7 mouse cellular contexts compared by ENCODE assay signal in genomic region chr8:121577751-121578675, GRCm38 (mm10). TPM values are rescaled to one million over a fixed set of nuclear protein-coding genes. Genes with fewer than 3 reads are reported as not detected.
DNase-seq lines count a peak whose midpoint lies in the region; ATAC-seq and TF ChIP-seq lines count a peak whose summit lies in the region.

No protein-coding gene starts in this region.

- TF ChIP-seq CTCF in lung, embryonic 14.5 days (IDR thresholded peaks at IDR 0.05; ENCODE audit: low read depth), result no peak

- H3K4me3 ChIP-seq in lung, embryonic 14.5 days (ENCODE audit: low read depth, low read length), result peak overlapping the region; percentile 90
- H3K4me3 ChIP-seq in brown adipose tissue, adult 24 weeks (ENCODE audit: insufficient read depth, low read depth, low read length), result peak overlapping the region; percentile 86
- H3K4me3 ChIP-seq in forebrain, embryonic 15.5 days, result peak overlapping the region; percentile 95
- peak overlapping the region; percentile 87 for H3K4me3 ChIP-seq in liver, embryonic 16.5 days (ENCODE audit: low read depth, low read length)

- no peaks in the 10 kb centered on the region for H3K36me3 ChIP-seq in lung, embryonic 14.5 days (ENCODE audit: insufficient read depth)
- H3K36me3 ChIP-seq in forebrain, embryonic 15.5 days, result no peaks in the 10 kb centered on the region
- H3K36me3 ChIP-seq in liver, embryonic 16.5 days (ENCODE audit: control insufficient read depth, insufficient read depth), result no peaks in the 10 kb centered on the region

- no peak overlapping the region for H3K27ac ChIP-seq in lung, embryonic 14.5 days (ENCODE audit: low read depth)
- H3K27ac ChIP-seq in brown adipose tissue, adult 24 weeks (replicated peaks; ENCODE audit: low read depth, low read length), result no peak overlapping the region
- peak overlapping the region; percentile 60 for H3K27ac ChIP-seq in forebrain, embryonic 15.5 days (replicated peaks)
- peak overlapping the region; percentile 61 for H3K27ac ChIP-seq in liver, embryonic 16.5 days (ENCODE audit: low read length)

- peak overlapping the region; percentile 80 for H3K9ac ChIP-seq in lung, embryonic 14.5 days
- H3K9ac ChIP-seq in forebrain, embryonic 15.5 days (replicated peaks), result peak overlapping the region; percentile 85
- H3K9ac ChIP-seq in liver, embryonic 16.5 days (ENCODE audit: low read depth, low read length), result peak overlapping the region; percentile 83

- no peaks in the 10 kb centered on the region for H3K27me3 ChIP-seq in lung, embryonic 14.5 days (ENCODE audit: insufficient read depth, low read length)
- no peaks in the 10 kb centered on the region for H3K27me3 ChIP-seq in forebrain, embryonic 15.5 days
- H3K27me3 ChIP-seq in liver, embryonic 16.5 days (ENCODE audit: control insufficient read depth, insufficient read depth, low read depth, low read length), result no peaks in the 10 kb centered on the region

- peaks cover 11% of the 10 kb centered on the region for H3K4me1 ChIP-seq in lung, embryonic 14.5 days (ENCODE audit: insufficient read depth)
- peaks cover 19% of the 10 kb centered on the region for H3K4me1 ChIP-seq in brown adipose tissue, adult 24 weeks (ENCODE audit: control insufficient read depth, insufficient read depth, insufficient read length, low read length)
- peaks cover 31% of the 10 kb centered on the region for H3K4me1 ChIP-seq in forebrain, embryonic 15.5 days
- H3K4me1 ChIP-seq in liver, embryonic 16.5 days (ENCODE audit: control insufficient read depth, low read depth, low read length), result peaks cover 48% of the 10 kb centered on the region

- H3K9me3 ChIP-seq in lung, embryonic 14.5 days (ENCODE audit: low read depth, low read length), result no peaks in the 10 kb centered on the region
- H3K9me3 ChIP-seq in forebrain, embryonic 15.5 days, result no peaks in the 10 kb centered on the region
- no peaks in the 10 kb centered on the region for H3K9me3 ChIP-seq in liver, embryonic 16.5 days (replicated peaks; ENCODE audit: control insufficient read depth, low read length)

- 1% methylated on average over 44 of the region's 44 CpGs for WGBS in lung, embryonic 14.5 days
- WGBS in forebrain, embryonic 15.5 days, result 2% methylated on average over 41 of the region's 44 CpGs
- WGBS in liver, embryonic 16.5 days (ENCODE audit: insufficient replicate concordance), result 2% methylated on average over 44 of the region's 44 CpGs

- ATAC-seq in lung, embryonic 14.5 days (ENCODE audit: insufficient read depth), result peak; percentile 7
- peak; percentile 0 for ATAC-seq in forebrain, embryonic 15.5 days (replicated peaks)
- ATAC-seq in liver, embryonic 16.5 days (ENCODE audit: low read depth), result no peak

- DNase-seq in lung, embryonic 14.5 days, result peak; percentile 37
- no peak for DNase-seq in lung, postnatal 10 days
- no peak for DNase-seq in urinary bladder, adult 18-20 months (ENCODE audit: low spot score in 2 of 2)
- no peak for DNase-seq in gastrocnemius, postnatal 4 days (ENCODE audit: low spot score in 2 of 2)

- H3K4me2 ChIP-seq in lung, embryonic 14.5 days, result peak overlapping the region; percentile 75
- H3K4me2 ChIP-seq in forebrain, embryonic 15.5 days (replicated peaks), result peak overlapping the region; percentile 68
- H3K4me2 ChIP-seq in liver, embryonic 16.5 days (ENCODE audit: low read depth, low read length), result peak overlapping the region; percentile 99

RNA-seq across cellular contexts. Expression of gene Fbxo31, which starts 0.6 kb away (rescaled TPM):
- 17.5 and 18.4 TPM in 2 replicates for polyA plus RNA-seq in lung, embryonic 14.5 days (2014; fragmentation: Nextera tagmentation; extraction: Ambion mirVana)
- polyA plus RNA-seq in brown adipose tissue, adult 24 weeks (2012; ENCODE audit: insufficient read depth, insufficient read length, missing spikeins), result 9.7 and 14.7 TPM in 2 replicates
- polyA plus RNA-seq in forebrain, embryonic 15.5 days (2015; fragmentation: Nextera tagmentation; extraction: Ambion mirVana), result 31.0 and 32.4 TPM in 2 replicates
- 9.0 and 9.2 TPM in 2 replicates for polyA plus RNA-seq in liver, embryonic 16.5 days (2015; fragmentation: Nextera tagmentation; extraction: Ambion mirVana)
- total RNA-seq in gastrocnemius, postnatal 4 days (2021), result 10 to 100 TPM; 52.8 to 68.4 TPM

RNA-seq across cellular contexts. Expression of gene Map1lc3b, which starts 12.1 kb away (rescaled TPM):
- 198 and 202 TPM in 2 replicates for polyA plus RNA-seq in lung, embryonic 14.5 days (2014; fragmentation: Nextera tagmentation; extraction: Ambion mirVana)
- polyA plus RNA-seq in brown adipose tissue, adult 24 weeks (2012; ENCODE audit: insufficient read depth, insufficient read length, missing spikeins), result 258 and 275 TPM in 2 replicates
- polyA plus RNA-seq in forebrain, embryonic 15.5 days (2015; fragmentation: Nextera tagmentation; extraction: Ambion mirVana), result 394 and 395 TPM in 2 replicates
- polyA plus RNA-seq in liver, embryonic 16.5 days (2015; fragmentation: Nextera tagmentation; extraction: Ambion mirVana), result 149 and 152 TPM in 2 replicates
- 100 to 1,000 TPM; 104 to 105 TPM for total RNA-seq in gastrocnemius, postnatal 4 days (2021)

RNA-seq across cellular contexts. Expression of gene 1700018B08Rik, which starts 33.9 kb away (rescaled TPM):
- polyA plus RNA-seq in lung, embryonic 14.5 days (2014; fragmentation: Nextera tagmentation; extraction: Ambion mirVana), result not detected in 2 replicates
- polyA plus RNA-seq in brown adipose tissue, adult 24 weeks (2012; ENCODE audit: insufficient read depth, insufficient read length, missing spikeins), result not detected in 2 replicates
- polyA plus RNA-seq in forebrain, embryonic 15.5 days (2015; fragmentation: Nextera tagmentation; extraction: Ambion mirVana), result not detected in 2 replicates
- not detected in 2 replicates for polyA plus RNA-seq in liver, embryonic 16.5 days (2015; fragmentation: Nextera tagmentation; extraction: Ambion mirVana)
- total RNA-seq in gastrocnemius, postnatal 4 days (2021), result not detected

Comparison
In these comparisons a context has a peak if more than half of its experiments do, and no peak if none do; other contexts are left out.
1. H3K27ac ChIP-seq: peak in forebrain, embryonic 15.5 days (single experiment) and liver, embryonic 16.5 days (single experiment); none in lung, embryonic 14.5 days (single experiment) and brown adipose tissue, adult 24 weeks (single experiment).
2. Peak in every context shown above with its lines, with median percentiles within 50 percentile points of each other: H3K4me2 ChIP-seq, H3K4me3 ChIP-seq and H3K9ac ChIP-seq.